Mouse (Mus musculus) heart, embryonic 16.5 days (tissue): ENCODE data around the gene Smtnl2. TPM values are rescaled to one million over a fixed set of nuclear protein-coding genes. Genes with fewer than 3 reads are reported as not detected.

Experiments
- ATAC-seq: fragments of 200-750 bp; cut with Nextera tagmentation; replicated peaks from 2 replicates; pipeline ENCODE4 v1.8.0; 2017; ENCODE audit warnings: moderate number of reproducible peaks; ENCODE audit not compliant: insufficient read depth, low FRiP score; ENCODE audit errors: extremely low read depth
- H3K27ac ChIP-seq: fragments of 300-500 bp; sonication (generic); 2 replicates; pipeline ENCODE4 v1.5.1; 2014; ENCODE audit warnings: mild to moderate bottlenecking, low read length, control low read depth, moderate library complexity
- H3K27me3 ChIP-seq: fragments of 300-500 bp; sonication (generic); 2 replicates; pipeline ENCODE4 v1.6.1; 2014; ENCODE audit warnings: low read length, mixed read lengths; ENCODE audit not compliant: control insufficient read depth, insufficient read depth
- H3K36me3 ChIP-seq: fragments of 300-500 bp; sonication (generic); 2 replicates; pipeline ENCODE4 v1.6.1; 2014; ENCODE audit not compliant: control insufficient read depth, insufficient read depth
- H3K4me1 ChIP-seq: fragments of 300-500 bp; sonication (generic); 2 replicates; pipeline ENCODE4 v1.6.1; 2014; ENCODE audit warnings: low read length, mixed read lengths; ENCODE audit not compliant: control insufficient read depth, insufficient read depth
- H3K4me2 ChIP-seq: fragments of 300-500 bp; sonication (generic); 2 replicates; pipeline ENCODE4 v1.6.1; 2014; ENCODE audit warnings: low read depth, mild to moderate bottlenecking, control low read depth, low read length
- H3K4me3 ChIP-seq: fragments of 300-500 bp; sonication (generic); 2 replicates; pipeline ENCODE4 v1.5.1; 2014; ENCODE audit warnings: mild to moderate bottlenecking, control low read depth, low read length
- H3K9ac ChIP-seq: fragments of 300-500 bp; sonication (generic); 2 replicates; pipeline ENCODE4 v1.6.1; 2014; ENCODE audit warnings: low read length, control low read depth
- H3K9me3 ChIP-seq: fragments of 300-500 bp; sonication (generic); replicated peaks from 2 replicates; pipeline ENCODE4 v1.6.1; 2016; ENCODE audit warnings: low read length; ENCODE audit not compliant: control insufficient read depth
- WGBS: fragments of 180-500 bp; shearing (Covaris S2); extraction: QIAGEN DNeasy Blood & Tissue Kit; methylation state at CpG from one replicate; pipeline ENCODE4 v1.1.7; 2014; 5-methylcytosine and 5-hydroxymethylcytosine counted together
- polyA plus RNA-seq: library from polyadenylated mRNA; unstranded; fragments of >200 nt; fragmentation: Nextera tagmentation; extraction: Ambion mirVana; gene quantifications from 2 replicates; pipeline ENCODE4 v1.2.1, GENCODE M21; 2015

Smtnl2 gene
- polyA plus RNA-seq, 1 experiment from 2014 or later = 115 TPM

GRCm38 (mm10) chr11:72388113-72388529, 23.4 kb downstream of the Smtnl2 start:
- no peaks in the 10 kb centered on the region for H3K27me3 ChIP-seq
- H3K9ac ChIP-seq = no peak overlapping the region
- H3K4me3 ChIP-seq = no peak overlapping the region
- H3K36me3 ChIP-seq = peaks cover 29% of the 10 kb centered on the region
- ATAC-seq = no peak
- no peak overlapping the region for H3K27ac ChIP-seq
- H3K9me3 ChIP-seq = no peaks in the 10 kb centered on the region
- H3K4me1 ChIP-seq = no peaks in the 10 kb centered on the region
- H3K4me2 ChIP-seq = no peak overlapping the region
- WGBS = 96% methylated on average over 6 of the region's 6 CpGs

- Histone ChIP-seq H3K27ac (no peak overlapping the region), H3K4me1 (no peaks in the 10 kb centered on the region), H3K9ac (no peak overlapping the region), H3K4me3 (no peak overlapping the region), H3K4me2 (no peak overlapping the region), H3K27me3 (no peaks in the 10 kb centered on the region), H3K36me3 (no peaks in the 10 kb centered on the region), H3K9me3 (no peaks in the 10 kb centered on the region)
- no peak for ATAC-seq
- WGBS = 75% methylated on average over 4 of the region's 4 CpGs
Observed at GRCm38 (mm10) chr11:72379351-72379750, 32.2 kb downstream of the Smtnl2 start.

GRCm38 (mm10) chr11:72378222-72378621, 33.3 kb downstream of the Smtnl2 start:
- Histone ChIP-seq H3K9me3 (no peaks in the 10 kb centered on the region), H3K4me1 (no peaks in the 10 kb centered on the region), H3K27ac (no peak overlapping the region), H3K27me3 (no peaks in the 10 kb centered on the region), H3K4me3 (no peak overlapping the region), H3K4me2 (no peak overlapping the region), H3K9ac (no peak overlapping the region), H3K36me3 (no peaks in the 10 kb centered on the region)
- 64% methylated on average over 7 of the region's 7 CpGs for WGBS
- no peak for ATAC-seq

- Histone ChIP-seq H3K9me3 (no peaks in the 10 kb centered on the region), H3K4me1 (no peaks in the 10 kb centered on the region), H3K36me3 (no peaks in the 10 kb centered on the region), H3K4me2 (no peak overlapping the region), H3K27ac (no peak overlapping the region), H3K27me3 (no peaks in the 10 kb centered on the region), H3K4me3 (no peak overlapping the region), H3K9ac (no peak overlapping the region)
- no peak for ATAC-seq
- WGBS = 62% methylated on average over 2 of the region's 2 CpGs
Observed at GRCm38 (mm10) chr11:72376562-72376961, 35.0 kb downstream of the Smtnl2 start.

- H3K4me1 ChIP-seq = 0 out of 2 replicates have a peak, but pooled peaks cover 3% of the 10 kb centered on the region
- H3K36me3 ChIP-seq = no peaks in the 10 kb centered on the region
- WGBS = 16% methylated on average over 12 of the region's 12 CpGs
- no peak overlapping the region for H3K27ac ChIP-seq
- no peaks in the 10 kb centered on the region for H3K27me3 ChIP-seq
- no peaks in the 10 kb centered on the region for H3K9me3 ChIP-seq
- no peak overlapping the region for H3K4me3 ChIP-seq
- peak overlapping the region; percentile 7; the same call in 1 of the 2 replicates for H3K4me2 ChIP-seq
- no peak for ATAC-seq
- no peak overlapping the region for H3K9ac ChIP-seq
Observed at GRCm38 (mm10) chr11:72369904-72370672, 41.4 kb downstream of the Smtnl2 start.

- Histone ChIP-seq H3K27ac (no peak overlapping the region), H3K9me3 (no peaks in the 10 kb centered on the region), H3K36me3 (no peaks in the 10 kb centered on the region), H3K4me2 (no peak overlapping the region), H3K4me1 (0 out of 2 replicates have a peak, but pooled peaks cover 3% of the 10 kb centered on the region), H3K27me3 (no peaks in the 10 kb centered on the region), H3K4me3 (no peak overlapping the region), H3K9ac (no peak overlapping the region)
- ATAC-seq = no peak
- 63% methylated on average over 11 of the region's 11 CpGs for WGBS
Observed at GRCm38 (mm10) chr11:72367934-72368674, 43.4 kb downstream of the Smtnl2 start.

GRCm38 (mm10) chr11:72366126-72366525, 45.4 kb downstream of the Smtnl2 start:
- no peak for ATAC-seq
- no peak overlapping the region for H3K27ac ChIP-seq
- H3K9me3 ChIP-seq = no peaks in the 10 kb centered on the region
- H3K4me2 ChIP-seq = no peak overlapping the region
- no peak overlapping the region for H3K4me3 ChIP-seq
- H3K9ac ChIP-seq = no peak overlapping the region
- 81% methylated on average over 9 of the region's 9 CpGs for WGBS
- no peaks in the 10 kb centered on the region for H3K36me3 ChIP-seq
- H3K27me3 ChIP-seq = no peaks in the 10 kb centered on the region
- peaks cover 10% of the 10 kb centered on the region for H3K4me1 ChIP-seq

- no peaks in the 10 kb centered on the region for H3K36me3 ChIP-seq
- ATAC-seq = no peak
- H3K27ac ChIP-seq = no peak overlapping the region
- no peaks in the 10 kb centered on the region for H3K9me3 ChIP-seq
- H3K4me3 ChIP-seq = no peak overlapping the region
- H3K9ac ChIP-seq = no peak overlapping the region
- H3K4me2 ChIP-seq = no peak overlapping the region
- WGBS = 94% methylated on average over 5 of the region's 5 CpGs
- H3K4me1 ChIP-seq = peaks cover 10% of the 10 kb centered on the region
- H3K27me3 ChIP-seq = no peaks in the 10 kb centered on the region
Observed at GRCm38 (mm10) chr11:72364526-72364925, 47.0 kb downstream of the Smtnl2 start.
